Mouse (Mus musculus): ENCODE results near the gene Ndufs5. TPM values are rescaled to one million over a fixed set of nuclear protein-coding genes. Genes with fewer than 3 reads are reported as not detected.

Ndufs5 gene
- polyA plus RNA-seq (2015; fragmentation: Nextera tagmentation; extraction: Ambion mirVana), result 348 and 362 TPM in 2 replicates

DNA sequence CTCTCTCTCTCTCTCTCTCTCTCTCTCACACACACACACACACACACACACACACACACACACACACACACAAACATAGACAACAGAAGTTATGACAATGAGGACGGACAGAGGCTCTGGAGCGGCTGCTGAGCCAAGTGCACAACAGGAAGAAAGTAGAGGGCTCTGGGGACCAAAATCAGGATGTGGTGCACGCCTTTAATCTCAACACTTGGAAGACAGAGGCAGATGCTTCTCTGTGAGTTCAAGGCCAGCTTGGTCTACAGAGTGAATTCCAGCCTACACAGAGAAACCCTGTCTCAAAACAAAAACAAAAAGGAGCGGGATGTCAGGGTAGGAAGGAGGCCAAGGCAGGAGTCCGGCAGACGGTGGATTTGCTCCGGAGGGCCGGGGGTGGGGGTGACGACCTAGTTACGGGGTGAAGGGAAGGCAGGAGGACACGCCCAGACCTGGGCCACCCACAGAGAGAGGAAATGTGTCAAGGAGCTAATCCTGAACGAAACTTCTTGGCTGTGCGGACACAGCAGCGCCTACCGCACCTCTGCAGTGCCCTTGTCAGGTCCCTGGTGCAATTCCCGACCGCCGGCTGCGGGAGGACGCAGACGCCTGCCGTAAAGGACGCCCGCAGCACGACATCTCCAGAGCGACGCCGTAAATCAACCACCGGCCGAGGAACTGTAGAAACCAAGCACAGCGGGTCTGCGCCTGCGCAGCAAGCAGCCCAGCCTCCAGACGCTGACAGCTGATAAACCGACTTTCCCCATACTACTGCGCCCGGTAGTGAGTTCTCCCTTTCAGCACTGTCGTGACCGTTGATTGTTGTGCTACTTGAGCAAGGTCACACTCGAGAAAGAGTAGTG lies at the start of gene Ndufs5:
TSS of gene Ndufs5 (minus strand) at position 629 of the 860 bp plus-strand sequence.
- under 1% methylated on average over 40 of the region's 40 CpGs for WGBS
- Histone ChIP-seq H3K27me3 (replicated peaks; ENCODE audit: control insufficient read depth, insufficient read depth, low read length) (no peaks in the 10 kb centered on the region), H3K36me3 (ENCODE audit: control insufficient read depth, insufficient read depth) (peaks cover 9% of the 10 kb centered on the region)

DNA sequence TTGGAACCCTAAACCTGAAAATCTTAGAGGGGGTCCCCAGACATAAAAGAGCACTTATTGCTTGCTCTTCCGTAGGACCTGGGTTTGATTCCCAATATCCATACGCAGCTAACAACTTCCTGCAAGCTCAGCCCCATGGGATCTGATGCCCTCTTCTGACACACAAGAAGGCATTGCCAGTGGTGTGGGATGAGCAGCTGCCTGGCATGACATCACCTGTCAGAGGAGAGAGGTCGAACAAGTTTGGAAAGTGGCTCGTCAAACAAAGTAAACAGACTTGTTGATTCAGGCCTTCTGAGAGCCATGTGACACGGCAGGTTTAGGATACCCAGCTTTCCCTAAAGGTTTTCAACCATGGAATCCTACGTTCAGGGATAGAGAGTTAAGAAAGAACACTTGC lies 47.1 kb upstream of the Ndufs5 start:
- H3K27me3 ChIP-seq (replicated peaks; ENCODE audit: control insufficient read depth, insufficient read depth, low read length), result no peaks in the 10 kb centered on the region
- no peak overlapping the region for H3K4me3 ChIP-seq (replicated peaks; ENCODE audit: low read length)
- no peaks in the 10 kb centered on the region for H3K4me1 ChIP-seq (replicated peaks; ENCODE audit: control insufficient read depth, insufficient read depth, low read length)
- no peaks in the 10 kb centered on the region for H3K9me3 ChIP-seq (ENCODE audit: control insufficient read depth, low read length)
- 86% methylated on average over 6 of the region's 6 CpGs for WGBS
- ATAC-seq, result no peak
- H3K9ac ChIP-seq (replicated peaks; ENCODE audit: low read depth, low read length), result no peak overlapping the region
- H3K27ac ChIP-seq (ENCODE audit: low read length), result no peak overlapping the region
- H3K36me3 ChIP-seq (ENCODE audit: control insufficient read depth, insufficient read depth), result no peaks in the 10 kb centered on the region
- no peak overlapping the region for H3K4me2 ChIP-seq (ENCODE audit: low read length)

More for the DNA sequence above, at the start of gene Ndufs5:
- Histone ChIP-seq H3K9me3 (ENCODE audit: control insufficient read depth, low read length) (no peaks in the 10 kb centered on the region), H3K9ac (replicated peaks; ENCODE audit: low read depth, low read length) (peak within 1 kb of the TSS; percentile 65), H3K4me1 (replicated peaks; ENCODE audit: control insufficient read depth, insufficient read depth, low read length) (peaks cover 12% of the 10 kb centered on the region), H3K27ac (ENCODE audit: low read length) (peak within 1 kb of the TSS; percentile 37; the same call in 1 of the 2 replicates), H3K4me3 (replicated peaks; ENCODE audit: low read length) (peak within 1 kb of the TSS; percentile 77), H3K4me2 (ENCODE audit: low read length) (peak within 1 kb of the TSS; percentile 84)
- ATAC-seq, result peak; percentile 97

DNA sequence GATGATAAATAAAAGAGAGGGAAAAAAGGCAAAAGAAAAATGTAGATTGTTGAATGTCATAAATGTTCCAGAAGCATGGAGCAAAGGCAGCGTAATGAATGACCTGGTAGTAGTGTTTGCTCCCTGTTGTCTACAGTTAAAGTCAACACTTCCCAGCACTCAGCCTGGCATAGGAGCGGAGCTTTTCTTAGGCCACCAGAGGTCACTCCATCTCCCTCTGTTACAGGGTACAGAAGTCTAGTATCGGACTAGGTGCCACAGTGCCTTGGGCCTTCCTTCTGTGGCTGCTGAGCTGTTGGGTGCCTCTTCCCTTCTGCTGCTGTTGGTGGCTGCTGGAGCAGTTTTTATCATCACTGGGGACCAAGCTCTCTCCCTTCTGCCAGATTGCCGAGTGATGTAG lies 40.3 kb upstream of the Ndufs5 start:
- Histone ChIP-seq H3K4me1 (replicated peaks; ENCODE audit: control insufficient read depth, insufficient read depth, low read length) (no peaks in the 10 kb centered on the region), H3K9me3 (ENCODE audit: control insufficient read depth, low read length) (no peaks in the 10 kb centered on the region), H3K27me3 (replicated peaks; ENCODE audit: control insufficient read depth, insufficient read depth, low read length) (no peaks in the 10 kb centered on the region), H3K36me3 (ENCODE audit: control insufficient read depth, insufficient read depth) (no peaks in the 10 kb centered on the region), H3K9ac (replicated peaks; ENCODE audit: low read depth, low read length) (no peak overlapping the region), H3K27ac (ENCODE audit: low read length) (no peak overlapping the region), H3K4me3 (replicated peaks; ENCODE audit: low read length) (no peak overlapping the region), H3K4me2 (ENCODE audit: low read length) (no peak overlapping the region)
- WGBS, result 66% methylated on average over 4 of the region's 4 CpGs
- no peak for ATAC-seq

DNA sequence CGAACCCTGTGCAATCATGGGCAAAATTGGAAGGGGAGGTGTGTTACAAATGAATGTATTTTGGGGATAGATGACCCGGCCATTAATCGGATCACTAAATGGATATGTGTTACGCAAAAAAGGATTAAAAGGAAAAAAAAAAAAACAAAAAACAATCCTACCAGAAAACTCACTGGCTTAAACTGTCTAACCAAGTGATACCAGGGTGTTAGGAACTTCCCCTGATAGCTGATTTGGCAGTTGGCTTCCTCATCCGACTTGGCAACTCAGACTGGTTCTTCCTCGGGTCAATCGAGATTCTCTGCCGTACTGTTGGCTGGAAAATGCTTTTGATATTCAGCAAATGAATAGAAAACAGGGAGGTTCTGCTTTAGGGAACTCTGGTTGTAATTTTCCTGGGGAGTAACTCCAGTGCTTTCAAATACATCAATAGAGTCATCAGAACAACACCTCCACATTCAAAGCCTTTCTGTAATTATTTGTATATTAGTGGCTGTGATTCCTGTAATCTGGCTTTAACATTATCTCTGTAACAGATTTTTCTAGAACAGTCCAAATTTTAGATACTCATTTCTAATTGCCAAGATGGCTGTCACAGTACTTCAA lies 32.8 kb upstream of the Ndufs5 start:
- peaks cover 19% of the 10 kb centered on the region for H3K4me1 ChIP-seq (replicated peaks; ENCODE audit: control insufficient read depth, insufficient read depth, low read length)
- WGBS, result 0% methylated on average over 8 of the region's 8 CpGs
- H3K4me2 ChIP-seq (ENCODE audit: low read length), result peak overlapping the region; percentile 65
- no peaks in the 10 kb centered on the region for H3K9me3 ChIP-seq (ENCODE audit: control insufficient read depth, low read length)
- no peak for ATAC-seq
- peak overlapping the region; percentile 100 for H3K4me3 ChIP-seq (replicated peaks; ENCODE audit: low read length)
- H3K9ac ChIP-seq (replicated peaks; ENCODE audit: low read depth, low read length), result peak overlapping the region; percentile 87
- peak overlapping the region; percentile 42 for H3K27ac ChIP-seq (ENCODE audit: low read length)
- H3K27me3 ChIP-seq (replicated peaks; ENCODE audit: control insufficient read depth, insufficient read depth, low read length), result no peaks in the 10 kb centered on the region
- no peaks in the 10 kb centered on the region for H3K36me3 ChIP-seq (ENCODE audit: control insufficient read depth, insufficient read depth)

DNA sequence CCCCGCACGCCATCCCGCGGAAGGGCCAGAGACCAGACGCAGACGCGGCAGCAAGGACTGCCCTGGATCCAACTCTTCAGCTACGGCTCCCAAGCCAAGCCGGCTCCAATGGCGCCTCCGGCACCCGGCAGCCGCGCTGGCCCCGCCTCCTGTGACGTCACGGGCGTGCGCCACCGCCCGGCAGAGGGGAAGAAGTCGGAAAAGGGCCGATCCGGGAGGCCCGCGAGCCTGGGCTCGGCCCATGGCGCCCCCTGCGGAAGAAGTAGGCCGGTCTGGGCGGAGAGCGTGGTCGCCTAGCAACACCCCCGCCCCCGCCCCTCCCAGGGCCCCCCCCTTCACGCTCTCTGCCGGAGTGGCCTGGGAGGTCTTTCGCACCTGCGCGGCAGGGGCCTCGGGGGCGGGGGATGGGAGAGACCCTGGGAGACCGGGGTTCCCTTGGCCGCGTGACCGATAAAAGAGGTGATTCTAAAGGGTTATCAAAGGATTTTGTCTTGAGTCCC lies 32.2 kb upstream of the Ndufs5 start, which contains the start of gene Akirin1:
TSS of gene Akirin1 (minus strand) at position 194 of the 500 bp plus-strand sequence.
- no peaks in the 10 kb centered on the region for H3K36me3 ChIP-seq (ENCODE audit: control insufficient read depth, insufficient read depth)
- WGBS, result under 1% methylated on average over 42 of the region's 46 CpGs
- peak within 1 kb of the TSS; percentile 66 for H3K4me2 ChIP-seq (ENCODE audit: low read length)
- no peaks in the 10 kb centered on the region for H3K9me3 ChIP-seq (ENCODE audit: control insufficient read depth, low read length)
- H3K27me3 ChIP-seq (replicated peaks; ENCODE audit: control insufficient read depth, insufficient read depth, low read length), result no peaks in the 10 kb centered on the region
- H3K9ac ChIP-seq (replicated peaks; ENCODE audit: low read depth, low read length), result peak within 1 kb of the TSS; percentile 87
- H3K27ac ChIP-seq (ENCODE audit: low read length), result peak within 1 kb of the TSS; percentile 92
- peak within 1 kb of the TSS; percentile 100 for H3K4me3 ChIP-seq (replicated peaks; ENCODE audit: low read length)
- peaks cover 19% of the 10 kb centered on the region for H3K4me1 ChIP-seq (replicated peaks; ENCODE audit: control insufficient read depth, insufficient read depth, low read length)
- peak; percentile 99 for ATAC-seq

DNA sequence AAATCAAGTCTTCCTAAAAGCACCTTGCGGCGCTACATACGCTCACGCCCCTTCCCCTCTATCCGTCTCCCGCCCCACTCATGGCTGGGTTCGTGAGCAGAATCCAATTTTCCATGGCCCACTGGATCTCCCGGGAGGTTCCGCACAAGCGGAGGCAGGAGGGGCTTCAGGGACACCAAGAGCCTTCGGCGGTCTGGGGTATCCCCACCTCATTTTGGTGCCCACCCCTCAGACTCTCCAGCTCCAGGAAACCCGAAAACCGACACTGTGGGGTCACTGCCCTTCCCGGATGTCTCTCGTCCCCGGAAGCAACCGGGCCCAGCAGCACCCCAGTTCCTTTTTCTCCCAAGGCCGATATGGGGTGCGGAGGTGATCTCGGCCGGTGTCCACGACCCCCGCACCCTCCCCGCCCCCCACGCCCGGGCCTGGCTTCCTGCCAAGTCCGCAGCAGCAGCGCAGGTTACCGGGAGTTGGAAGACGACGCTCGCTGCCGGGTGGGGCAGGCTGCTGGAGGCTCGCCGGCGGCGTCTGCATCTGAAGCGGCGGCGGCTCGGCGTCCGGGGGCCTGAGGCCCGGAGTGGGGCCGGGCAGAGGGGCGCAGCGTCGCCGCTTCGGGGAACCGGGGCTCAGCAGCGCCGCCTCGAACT lies 31.6 kb upstream of the Ndufs5 start:
- no peaks in the 10 kb centered on the region for H3K36me3 ChIP-seq (ENCODE audit: control insufficient read depth, insufficient read depth)
- H3K4me2 ChIP-seq (ENCODE audit: low read length), result peak overlapping the region; percentile 66
- peak overlapping the region; percentile 92 for H3K27ac ChIP-seq (ENCODE audit: low read length)
- no peaks in the 10 kb centered on the region for H3K9me3 ChIP-seq (ENCODE audit: control insufficient read depth, low read length)
- peak overlapping the region; percentile 87 for H3K9ac ChIP-seq (replicated peaks; ENCODE audit: low read depth, low read length)
- ATAC-seq, result peak; percentile 31; the same call in 1 of the 2 replicates
- H3K4me3 ChIP-seq (replicated peaks; ENCODE audit: low read length), result peak overlapping the region; percentile 100
- WGBS, result under 1% methylated on average over 55 of the region's 55 CpGs
- H3K4me1 ChIP-seq (replicated peaks; ENCODE audit: control insufficient read depth, insufficient read depth, low read length), result peaks cover 19% of the 10 kb centered on the region
- H3K27me3 ChIP-seq (replicated peaks; ENCODE audit: control insufficient read depth, insufficient read depth, low read length), result no peaks in the 10 kb centered on the region

DNA sequence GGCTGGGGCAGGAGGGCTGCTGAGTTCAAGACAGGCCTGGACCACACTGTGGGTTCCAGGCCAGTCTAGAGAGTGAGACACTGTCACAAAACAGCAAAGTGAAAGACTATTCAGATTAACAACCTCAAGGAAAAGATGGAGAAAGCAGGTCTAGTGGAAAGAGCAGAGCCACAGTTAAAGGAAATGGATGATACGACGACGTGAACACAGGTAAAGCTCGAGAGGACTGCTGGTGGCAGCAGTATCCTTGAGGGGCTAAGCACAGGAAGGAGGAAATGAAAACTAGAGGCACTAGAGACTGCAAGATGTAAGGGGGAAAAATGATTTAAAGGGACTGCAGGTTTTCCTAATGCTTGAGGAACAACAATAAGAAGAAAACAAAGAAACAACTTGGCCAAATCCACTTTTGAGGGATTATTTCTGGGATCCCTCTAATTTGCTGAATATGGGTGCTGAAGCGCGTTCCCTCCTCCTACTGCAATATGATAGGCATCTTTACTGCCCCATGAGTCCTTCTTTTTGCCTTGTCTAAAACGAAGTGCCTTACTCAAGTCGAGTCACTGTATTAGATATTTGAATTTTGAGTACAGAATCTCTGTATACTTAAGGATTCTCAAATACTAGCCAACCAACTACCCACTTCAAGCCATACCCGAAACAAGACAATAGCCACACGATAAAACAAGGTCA lies 30.9 kb upstream of the Ndufs5 start:
- Histone ChIP-seq H3K4me3 (replicated peaks; ENCODE audit: low read length) (peak overlapping the region; percentile 100), H3K27me3 (replicated peaks; ENCODE audit: control insufficient read depth, insufficient read depth, low read length) (no peaks in the 10 kb centered on the region), H3K4me2 (ENCODE audit: low read length) (peak overlapping the region; percentile 66), H3K36me3 (ENCODE audit: control insufficient read depth, insufficient read depth) (no peaks in the 10 kb centered on the region), H3K27ac (ENCODE audit: low read length) (no peak overlapping the region), H3K9ac (replicated peaks; ENCODE audit: low read depth, low read length) (peak overlapping the region; percentile 87), H3K9me3 (ENCODE audit: control insufficient read depth, low read length) (no peaks in the 10 kb centered on the region), H3K4me1 (replicated peaks; ENCODE audit: control insufficient read depth, insufficient read depth, low read length) (peaks cover 19% of the 10 kb centered on the region)
- ATAC-seq, result no peak
- WGBS, result 13% methylated on average over 10 of the region's 10 CpGs

DNA sequence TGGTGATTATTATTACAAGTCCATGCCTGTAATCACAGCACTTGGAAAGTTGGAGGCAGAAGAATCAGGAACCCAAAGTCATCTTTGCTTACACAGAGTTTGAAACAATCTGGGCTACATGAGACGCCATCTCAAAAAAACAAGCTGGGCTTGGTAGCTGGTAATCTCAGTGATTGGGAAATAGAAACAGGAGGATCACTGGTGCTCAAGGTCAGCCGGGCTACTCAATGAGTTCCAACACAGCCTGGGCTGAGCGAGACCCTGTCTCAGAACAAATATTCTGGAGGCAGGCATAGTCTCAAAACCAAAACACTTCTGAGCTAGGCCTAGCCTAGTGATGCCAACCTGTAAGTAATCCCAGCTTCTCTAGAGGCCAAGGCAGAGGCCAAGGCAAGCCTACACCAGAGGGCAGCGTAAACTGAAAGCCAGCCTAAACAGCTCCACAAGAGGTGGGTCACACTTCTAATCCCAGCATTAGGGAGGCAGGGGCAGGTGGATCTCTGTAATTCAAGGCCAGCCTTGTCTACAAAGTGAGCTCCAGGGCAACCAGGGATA lies 27.3 kb upstream of the Ndufs5 start:
- no peaks in the 10 kb centered on the region for H3K27me3 ChIP-seq (replicated peaks; ENCODE audit: control insufficient read depth, insufficient read depth, low read length)
- ATAC-seq, result no peak
- H3K4me3 ChIP-seq (replicated peaks; ENCODE audit: low read length), result no peak overlapping the region
- H3K9ac ChIP-seq (replicated peaks; ENCODE audit: low read depth, low read length), result no peak overlapping the region
- H3K4me2 ChIP-seq (ENCODE audit: low read length), result no peak overlapping the region
- H3K36me3 ChIP-seq (ENCODE audit: control insufficient read depth, insufficient read depth), result peaks cover 6% of the 10 kb centered on the region
- H3K9me3 ChIP-seq (ENCODE audit: control insufficient read depth, low read length), result no peaks in the 10 kb centered on the region
- no peak overlapping the region for H3K27ac ChIP-seq (ENCODE audit: low read length)
- WGBS, result 93% methylated on average over 4 of the region's 4 CpGs
- peaks cover 17% of the 10 kb centered on the region for H3K4me1 ChIP-seq (replicated peaks; ENCODE audit: control insufficient read depth, insufficient read depth, low read length)
